Mouse (Mus musculus) testis, postnatal 14 days (tissue): ENCODE data around the gene Anln.
"Not testable (repeated sequence)": the region's sequence is repeated elsewhere in the genome, so short reads cannot be mapped to it uniquely, and the experiment has no call there.

Source experiments
- DNase-seq: peaks from one replicate; pipeline ENCODE4 v3.0.0; 2021; ENCODE audit warnings: low spot score

The Anln gene

GRCm38 (mm10) chr9:22389021-22389476 lies at the start of gene Anln:
TSS of gene Anln (minus strand) at chr9:22389188.
- DNase-seq = peak; percentile 94

DNA sequence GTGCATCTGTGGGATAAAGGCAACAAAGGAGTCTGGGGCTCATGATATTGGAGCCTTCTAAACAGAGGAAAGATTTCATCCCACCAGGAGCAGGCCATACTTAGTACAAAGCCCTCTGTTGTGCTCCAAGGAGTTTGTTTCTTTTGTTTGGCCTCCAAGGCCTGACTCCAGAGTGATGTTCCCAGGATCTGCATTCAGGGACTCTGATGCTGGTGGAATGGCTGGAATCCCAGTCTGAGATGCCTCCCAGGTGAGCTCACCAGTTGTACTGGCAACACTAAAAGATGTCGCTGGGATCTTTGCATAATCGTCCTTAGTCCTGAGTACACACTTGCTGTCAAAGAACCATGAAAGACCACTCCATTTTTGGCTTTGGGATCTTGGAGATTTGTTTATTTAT lies 45.1 kb upstream of the Anln start:
- DNase-seq = no peak

GRCm38 (mm10) chr9:22433221-22433620 lies 44.2 kb upstream of the Anln start:
- DNase-seq = no peak

DNA sequence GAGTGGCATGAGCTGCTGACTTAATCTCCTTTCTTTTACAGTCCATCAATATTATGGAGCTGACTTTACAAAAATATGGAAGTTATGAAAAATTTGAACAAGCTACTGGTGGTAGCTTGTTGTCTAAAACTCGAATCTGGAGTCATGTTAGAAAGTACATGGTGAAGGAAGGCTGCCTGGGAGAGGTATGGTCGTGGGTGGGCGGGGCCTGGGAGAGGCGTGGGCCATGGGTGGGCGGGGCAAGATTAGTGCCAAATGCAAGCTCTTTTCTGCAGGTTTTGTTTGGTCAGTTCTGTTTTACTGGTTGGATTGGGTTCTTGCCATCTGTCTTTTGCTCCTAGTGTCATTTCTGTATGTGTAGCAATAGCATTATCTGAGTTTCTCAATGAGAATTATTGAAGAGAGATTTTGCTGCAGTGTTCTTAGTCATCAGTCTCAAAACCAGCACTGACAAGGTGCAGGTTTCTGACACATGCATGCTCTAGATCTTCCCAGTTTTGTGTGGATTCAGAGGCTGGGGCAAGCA lies 41.4 kb upstream of the Anln start:
- no peak for DNase-seq

DNA sequence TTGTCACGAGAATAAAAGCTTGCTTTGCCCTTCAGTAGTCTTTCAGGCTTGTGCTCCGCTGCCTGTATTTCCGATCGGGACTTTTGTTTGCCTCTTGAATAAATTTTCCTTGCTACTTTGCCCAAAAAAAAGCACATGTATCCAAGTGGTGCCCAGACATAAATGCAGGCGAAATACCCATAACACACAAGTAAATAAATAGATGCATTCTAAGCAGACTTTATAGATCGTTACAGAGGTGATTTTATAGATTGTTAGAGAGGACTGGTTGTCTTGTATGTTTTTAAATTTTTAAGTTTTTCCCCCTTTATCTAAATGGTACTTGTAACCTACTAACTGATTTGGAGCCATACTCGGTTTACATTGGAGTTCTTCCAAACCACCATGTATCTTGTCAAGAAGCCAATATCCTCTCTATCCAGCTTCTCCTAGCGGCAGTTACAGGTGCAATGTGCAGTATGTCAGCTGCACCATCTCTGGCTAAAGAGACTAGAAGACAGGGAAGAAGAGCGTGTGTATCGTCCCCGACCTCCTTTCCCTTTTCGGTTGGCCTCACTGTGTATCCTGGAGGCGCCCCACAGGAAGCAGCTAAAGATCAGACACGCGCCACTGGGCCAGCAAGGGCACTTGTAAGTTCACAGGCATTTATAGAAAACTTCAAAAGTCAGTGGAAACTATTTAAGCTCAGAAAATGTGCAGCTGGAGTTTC lies 40.7 kb upstream of the Anln start:
- DNase-seq = no peak

DNA sequence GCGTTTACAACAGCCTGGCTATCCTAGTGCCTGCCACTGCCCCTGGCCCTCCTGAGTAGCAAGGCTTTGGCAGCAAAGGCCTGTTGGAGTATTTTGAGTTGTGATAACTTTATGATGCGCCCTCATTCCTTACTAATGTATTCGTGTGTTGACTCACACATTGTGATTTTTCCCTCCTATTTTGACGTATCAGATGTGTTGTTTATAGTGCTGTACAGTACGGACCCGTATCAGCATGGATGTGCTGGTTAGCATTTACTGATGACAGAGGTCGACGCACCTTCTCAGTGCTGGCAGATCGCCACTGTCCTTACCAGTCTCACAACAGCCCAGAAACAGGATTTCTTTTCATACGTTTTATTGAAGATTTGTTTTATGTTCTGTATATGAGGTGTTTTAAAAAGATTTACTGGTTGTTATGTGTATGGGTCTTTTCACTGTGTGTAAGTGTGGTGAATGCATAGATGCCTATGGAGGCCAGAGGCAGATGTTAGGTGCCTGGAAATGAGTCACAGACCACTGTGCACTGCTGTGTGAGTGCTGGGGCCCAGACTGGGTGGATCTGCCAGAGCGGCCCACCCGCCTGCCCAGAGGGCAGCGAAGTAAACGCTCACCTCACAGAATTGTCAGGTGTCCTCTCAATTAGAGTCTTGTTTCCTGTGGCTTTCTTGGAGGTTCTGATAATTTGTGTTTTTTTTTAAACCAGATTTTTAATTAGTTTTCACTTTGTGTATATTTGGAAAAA lies 39.9 kb upstream of the Anln start:
- no peak for DNase-seq

GRCm38 (mm10) chr9:22428028-22428665 lies 39.2 kb upstream of the Anln start:
- no peak for DNase-seq

- no peak for DNase-seq
Observed at GRCm38 (mm10) chr9:22424719-22425118, 35.7 kb upstream of the Anln start.

DNA sequence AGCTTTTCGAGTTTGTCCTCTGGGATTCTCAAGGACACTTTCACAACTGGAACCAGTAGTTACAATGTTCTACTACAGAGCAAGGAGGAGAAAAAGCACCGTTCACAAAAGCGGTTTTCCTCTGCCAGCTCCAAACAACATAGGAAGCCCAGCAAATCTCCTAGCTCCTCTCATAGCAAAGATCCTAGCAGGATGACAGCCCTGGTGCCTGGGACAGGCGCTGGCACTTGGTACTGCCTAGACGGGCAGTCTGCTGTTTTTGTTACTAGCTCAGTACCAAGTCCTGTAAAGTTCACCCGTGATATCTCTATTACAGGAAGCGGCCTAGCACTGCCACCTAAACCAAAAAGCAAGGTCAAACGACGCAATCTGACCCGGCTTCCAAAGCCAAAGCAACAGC lies 35.2 kb upstream of the Anln start:
- DNase-seq = no peak

GRCm38 (mm10) chr9:22423507-22423906 lies 34.5 kb upstream of the Anln start:
- no peak for DNase-seq

DNA sequence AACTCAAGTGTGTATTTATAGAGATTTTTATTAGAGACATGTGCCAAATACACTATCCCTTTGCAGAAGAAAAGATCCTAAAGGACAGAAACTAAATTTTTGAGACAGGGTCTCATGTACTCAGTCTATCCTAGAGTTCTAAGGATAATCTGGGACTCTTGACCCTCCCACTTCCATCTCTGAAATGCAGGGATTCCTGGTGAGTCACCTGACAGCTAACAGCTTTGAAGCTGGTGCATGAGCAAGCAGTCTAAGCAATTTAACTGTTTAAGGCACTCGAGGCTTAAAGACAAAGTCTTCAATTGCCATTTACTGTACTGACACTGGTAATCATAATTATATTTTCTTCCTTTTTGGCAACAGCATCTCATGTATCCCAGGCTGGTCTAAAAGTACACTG lies 33.6 kb upstream of the Anln start:
- no peak for DNase-seq

DNA sequence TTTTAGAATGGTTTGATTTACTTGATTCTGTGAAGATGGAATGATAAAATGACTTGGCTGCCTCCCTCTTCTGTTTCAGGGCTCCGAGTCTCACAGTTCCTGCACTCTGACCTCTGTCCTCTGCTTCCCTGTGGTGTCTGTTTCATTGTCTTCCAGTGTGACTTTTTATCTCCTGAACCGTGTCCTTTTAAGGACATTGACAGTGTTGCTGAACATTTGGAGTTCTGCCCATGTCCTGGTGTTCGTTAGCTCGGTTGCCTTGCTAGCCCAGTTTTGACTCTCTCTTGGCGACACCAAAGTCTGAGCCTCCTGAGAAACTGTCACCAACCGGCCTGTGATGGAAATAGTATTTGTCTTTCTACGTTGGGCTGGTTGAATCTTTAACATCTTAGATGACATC lies 31.5 kb upstream of the Anln start:
- peak; percentile 23 for DNase-seq

DNA sequence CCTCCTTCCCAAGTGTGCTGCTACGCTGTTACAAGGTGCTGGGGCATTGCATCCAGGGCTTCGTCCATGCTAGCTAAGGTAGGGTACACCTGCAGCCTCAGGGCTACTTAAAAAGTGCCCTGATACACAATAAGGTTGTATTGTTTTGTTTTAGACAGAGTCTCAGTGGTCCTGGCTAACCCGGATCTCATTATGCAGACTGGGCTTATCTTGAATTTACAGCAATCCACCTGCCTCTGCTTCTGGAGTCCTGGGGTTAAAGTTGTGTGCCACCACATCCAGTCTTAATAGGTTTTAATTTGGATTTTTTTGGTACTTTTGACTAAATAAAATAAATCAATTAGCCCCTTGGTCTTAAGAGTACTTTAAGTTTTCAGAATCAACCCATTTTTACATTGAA lies 30.9 kb upstream of the Anln start:
- no peak for DNase-seq

DNA sequence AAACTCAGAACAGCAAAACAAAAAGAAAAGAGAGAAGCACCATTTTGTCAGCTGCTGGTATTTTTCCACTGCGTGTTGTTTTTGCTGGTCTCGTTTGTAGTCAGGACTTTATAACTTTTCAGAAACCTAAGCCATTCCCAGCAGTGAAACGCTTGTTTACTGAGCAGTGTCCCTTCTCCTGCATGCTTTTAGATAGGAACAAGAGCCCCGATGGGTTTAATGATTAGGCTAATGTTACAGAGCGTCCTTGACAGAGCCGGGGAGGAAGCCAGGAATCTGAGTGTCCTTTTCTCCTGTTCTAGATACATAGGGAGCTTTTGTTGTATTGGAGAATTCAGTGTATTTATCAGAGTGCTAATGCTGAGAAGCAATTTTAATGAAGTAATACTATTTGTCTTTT lies 28.6 kb upstream of the Anln start:
- peak; percentile 36 for DNase-seq

DNA sequence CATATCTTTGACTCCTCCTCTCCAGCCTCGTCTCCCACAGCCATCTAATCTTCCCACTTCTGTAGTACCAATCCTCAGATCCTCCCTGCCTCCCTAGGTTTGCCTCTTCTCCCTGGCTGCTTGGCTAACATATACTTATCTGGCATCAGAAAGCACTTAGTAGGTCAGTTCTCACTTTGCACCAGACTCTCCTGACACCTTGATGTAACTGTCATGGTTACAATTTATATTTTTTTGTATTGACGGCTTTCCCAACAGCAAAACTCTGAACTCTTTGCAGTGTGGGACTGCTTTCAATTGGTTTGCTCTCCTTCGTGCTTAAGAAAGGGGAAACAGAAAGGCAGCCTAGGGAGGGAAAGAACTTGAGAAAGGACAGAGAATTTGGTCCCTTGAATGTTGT lies 27.2 kb upstream of the Anln start:
- DNase-seq = no peak

GRCm38 (mm10) chr9:22411002-22411857 lies 22.2 kb upstream of the Anln start, which contains the start of gene 9530077C05Rik:
TSS of gene 9530077C05Rik (plus strand) at chr9:22411513.
- peak; percentile 94 for DNase-seq

DNA sequence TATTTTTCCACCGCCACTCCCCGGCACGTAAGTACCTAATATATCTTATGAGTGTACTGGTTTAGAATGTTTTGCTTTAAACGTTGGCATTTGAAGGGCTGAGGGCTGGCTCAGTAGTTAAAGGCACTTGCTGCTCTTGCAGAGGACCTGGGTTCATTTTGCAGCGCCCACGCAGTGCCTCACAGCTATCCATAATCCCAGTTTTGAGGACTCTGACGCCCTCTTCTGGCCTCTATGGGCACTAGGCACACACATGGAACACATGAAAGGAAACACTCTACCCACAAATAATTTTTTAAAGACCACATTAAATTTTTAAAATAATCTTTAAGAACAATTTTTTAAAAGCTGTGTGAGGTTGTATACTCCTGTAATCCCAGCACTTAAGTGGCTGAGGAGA lies 20.5 kb upstream of the Anln start:
- DNase-seq = no peak

DNA sequence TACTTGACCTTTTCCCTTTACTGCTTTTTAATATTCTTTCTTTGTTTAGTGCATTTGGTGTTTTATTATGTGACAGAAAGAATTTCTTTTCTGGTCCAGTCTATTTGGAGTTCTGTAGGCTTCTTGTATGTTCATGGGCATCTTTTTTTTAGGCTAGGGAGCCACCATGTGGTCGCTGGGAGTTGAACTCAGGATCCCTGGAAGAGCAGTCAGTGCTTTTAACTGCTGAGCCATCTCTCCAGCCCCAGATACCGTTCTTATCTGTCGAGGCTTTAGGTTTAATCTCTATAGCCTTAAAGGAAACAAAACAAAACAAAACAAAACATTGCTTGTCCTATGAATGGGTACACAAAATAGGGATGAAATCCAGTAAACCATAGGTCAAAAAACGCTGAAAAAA lies 19.4 kb upstream of the Anln start:
- not testable (repeated sequence) for DNase-seq

GRCm38 (mm10) chr9:22407633-22408032 lies 18.6 kb upstream of the Anln start:
- not testable (repeated sequence) for DNase-seq

DNA sequence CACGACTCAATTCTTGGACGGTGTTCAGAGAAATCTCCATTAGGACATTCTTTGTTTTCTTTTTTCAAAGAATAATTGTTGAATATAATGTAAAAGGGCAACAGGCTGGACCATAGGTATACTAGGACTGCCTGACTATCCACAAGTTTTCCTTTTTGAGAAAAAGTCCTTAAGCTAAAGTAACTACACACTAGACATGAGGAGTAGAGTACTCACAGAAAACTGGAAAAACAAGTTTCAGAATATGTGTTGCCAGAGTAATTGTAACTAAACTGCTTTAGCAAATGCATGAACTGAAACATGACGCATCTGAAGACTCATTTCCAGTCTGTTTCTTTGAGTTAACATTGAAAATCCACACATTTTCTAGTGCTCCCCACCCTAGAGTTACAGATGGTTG lies 16.4 kb upstream of the Anln start:
- DNase-seq = no peak

- not testable (repeated sequence) for DNase-seq
Observed at GRCm38 (mm10) chr9:22403501-22403900, 14.5 kb upstream of the Anln start.

GRCm38 (mm10) chr9:22402976-22403375 lies 14.0 kb upstream of the Anln start:
- no peak for DNase-seq
